Mouse (Mus musculus) erythroblast, embryonic 14.5 days (primary cell): ENCODE results near the gene Cep41.

Experiments
- GATA1 ChIP-seq: IDR thresholded peaks from 2 replicates; pipeline ENCODE4 v1.6.1; 2012; ENCODE audit warnings: low read length, inconsistent platforms, mixed read lengths
- TAL1 ChIP-seq: IDR thresholded peaks from 3 replicates; pipeline ENCODE4 v1.6.1; 2012; ENCODE audit warnings: low read length, inconsistent platforms, mixed read lengths

- TF ChIP-seq TAL1 (no peak), GATA1 (no peak)
Measured at GRCm38 (mm10) chr6:30734465-30734864, 40.9 kb upstream of the Cep41 start.
